Mouse (Mus musculus) thymus, adult 2 months (tissue): ENCODE measurements around the gene Lrrc28. TPM values are rescaled to one million over a fixed set of nuclear protein-coding genes. Genes with fewer than 3 reads are reported as not detected.

Source experiments
- DNase-seq: peaks from one replicate; pipeline ENCODE4 v3.0.0; 2021
- H3K27ac ChIP-seq: fragments of 200-500 bp; 2 replicates; pipeline ENCODE4 v1.5.1; 2012; ENCODE audit warnings: low read length, control low read depth; ENCODE audit not compliant: control insufficient read depth, insufficient read depth
- H3K27me3 ChIP-seq: fragments of 200-500 bp; 2 replicates; pipeline ENCODE4 v1.6.1; 2012; ENCODE audit warnings: mild to moderate bottlenecking, low read length, moderate library complexity, mixed read lengths; ENCODE audit not compliant: control insufficient read depth, insufficient read depth
- H3K36me3 ChIP-seq: fragments of 200-500 bp; 2 replicates; pipeline ENCODE4 v1.6.1; 2012; ENCODE audit warnings: mild to moderate bottlenecking, low read length, moderate library complexity; ENCODE audit not compliant: control insufficient read depth, insufficient read depth
- H3K4me1 ChIP-seq: fragments of 200-500 bp; replicated peaks from 2 replicates; pipeline ENCODE4 v1.6.1; 2012; ENCODE audit warnings: low read length; ENCODE audit not compliant: control insufficient read depth, insufficient read depth
- H3K4me3 ChIP-seq: fragments of 200-500 bp; 2 replicates; pipeline ENCODE4 v1.5.1; 2012; ENCODE audit warnings: mild to moderate bottlenecking, low read length, control low read depth, moderate library complexity; ENCODE audit not compliant: control insufficient read depth, insufficient read depth
- CTCF ChIP-seq: fragments of 200-500 bp; IDR thresholded peaks from 2 replicates; pipeline ENCODE4 v1.5.1; 2012; ENCODE audit warnings: mild to moderate bottlenecking, control low read depth, low read length, moderate library complexity, borderline replicate concordance; ENCODE audit not compliant: control insufficient read depth, poor library complexity, insufficient read depth; ENCODE audit errors: extremely low read depth
- POLR2A ChIP-seq: fragments of 200-500 bp; IDR thresholded peaks from 2 replicates; pipeline ENCODE4 v1.6.1; 2012; ENCODE audit warnings: mild to moderate bottlenecking, low read length, control low read depth, moderate library complexity; ENCODE audit not compliant: control insufficient read depth, poor library complexity, insufficient read depth; ENCODE audit errors: extremely low read depth
- WGBS: fragments of 180-500 bp; shearing (Covaris S2); methylation state at CpG from one replicate; pipeline ENCODE4 v1.1.7; 2018; 5-methylcytosine and 5-hydroxymethylcytosine counted together
- polyA plus RNA-seq: library from polyadenylated mRNA; depleted of rRNA; stranded (reverse); fragments of >200 nt; gene quantifications from 2 replicates; pipeline ENCODE4 v1.2.3, GENCODE M21; 2012

The Lrrc28 gene
- polyA plus RNA-seq, 1 experiment: 39.4 TPM

DNA sequence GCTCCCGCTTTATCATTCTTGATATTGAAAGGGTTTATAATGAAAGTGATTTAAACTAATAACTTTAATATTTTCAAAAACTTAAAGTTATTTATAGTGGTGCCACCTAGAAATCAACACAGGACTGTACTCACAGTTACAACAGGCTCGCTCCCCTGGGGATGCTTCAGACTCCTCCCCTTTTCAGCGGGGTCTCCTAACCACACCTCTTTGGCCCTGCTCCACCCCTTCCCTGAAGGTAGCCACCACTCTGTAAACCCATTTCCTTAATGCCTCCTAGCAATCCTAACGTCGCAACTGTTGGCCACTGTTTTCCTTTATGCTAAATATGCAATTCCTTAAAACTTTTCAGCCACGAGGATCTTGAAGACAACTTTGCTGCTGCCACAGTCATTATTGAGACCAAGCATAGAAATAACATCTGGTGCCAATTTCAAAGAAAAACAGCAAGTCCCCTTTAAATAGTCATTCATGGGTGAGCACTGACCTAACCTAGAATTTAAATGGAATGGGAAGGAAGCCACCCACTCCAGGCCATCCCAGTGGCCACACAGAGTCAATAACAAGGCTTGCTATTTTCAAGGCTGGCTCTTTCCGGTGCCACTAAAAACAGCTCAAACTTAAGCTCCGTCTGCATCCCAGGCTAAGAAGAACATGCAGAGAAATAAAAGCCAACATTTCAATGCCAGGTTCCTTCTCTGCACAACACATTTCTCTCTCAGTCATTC, 78.4 kb downstream of the Lrrc28 start:
- H3K27me3 ChIP-seq: no peaks in the 10 kb centered on the region
- no peak for TF ChIP-seq POLR2A
- TF ChIP-seq CTCF: no peak
- H3K36me3 ChIP-seq: no peaks in the 10 kb centered on the region
- DNase-seq: no peak
- no peak overlapping the region for H3K27ac ChIP-seq
- H3K4me3 ChIP-seq: no peak overlapping the region
- peaks cover 5% of the 10 kb centered on the region; the same call in 1 of the 2 replicates for H3K4me1 ChIP-seq
- 93% methylated on average over 8 of the region's 8 CpGs for WGBS

DNA sequence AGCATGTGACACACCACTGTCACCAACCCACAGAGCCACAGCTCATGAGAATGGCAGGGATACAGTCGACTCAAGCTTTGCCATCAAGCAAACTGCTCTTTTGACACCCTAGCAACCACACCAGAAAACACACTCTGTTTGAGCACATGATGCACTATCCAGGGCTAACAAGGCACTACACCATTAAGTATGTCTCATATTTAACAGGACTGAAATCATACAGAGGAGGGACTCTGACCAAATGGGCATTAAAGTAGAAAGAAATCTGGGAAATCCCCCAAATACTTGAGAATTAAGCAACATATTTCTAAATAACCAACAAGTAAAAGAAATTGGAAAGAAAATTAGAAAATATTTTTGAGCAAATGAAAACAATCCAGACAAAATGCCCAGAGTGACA, 79.9 kb downstream of the Lrrc28 start:
- no peaks in the 10 kb centered on the region for H3K27me3 ChIP-seq
- WGBS: 76% methylated on average over 1 of the region's 1 CpGs
- H3K36me3 ChIP-seq: no peaks in the 10 kb centered on the region
- TF ChIP-seq POLR2A (no peak), CTCF (no peak)
- H3K4me1 ChIP-seq: no peaks in the 10 kb centered on the region
- no peak overlapping the region for H3K27ac ChIP-seq
- no peak overlapping the region for H3K4me3 ChIP-seq
- no peak for DNase-seq

DNA sequence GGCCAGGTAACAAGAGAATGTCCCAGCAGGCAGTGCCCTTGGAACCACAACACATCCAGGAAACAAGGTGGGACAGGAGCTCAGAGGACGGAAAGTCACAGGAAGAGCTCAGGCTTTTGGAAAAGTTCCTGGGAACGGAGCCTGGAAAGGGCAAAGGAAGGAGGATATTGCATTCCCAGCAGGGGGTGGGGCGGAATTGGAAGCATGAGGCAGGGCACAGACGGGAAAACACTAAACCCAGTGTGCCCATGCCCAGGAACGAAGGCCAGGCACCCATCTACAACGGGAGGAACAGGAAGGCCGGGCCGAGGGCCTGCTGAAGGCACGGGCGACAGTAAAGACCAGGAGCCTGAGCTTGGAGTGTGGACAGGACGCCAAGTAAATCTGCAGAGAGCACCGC, 82.9 kb downstream of the Lrrc28 start:
- H3K27ac ChIP-seq: no peak overlapping the region
- no peak for DNase-seq
- H3K4me3 ChIP-seq: no peak overlapping the region
- H3K36me3 ChIP-seq: no peaks in the 10 kb centered on the region
- no peaks in the 10 kb centered on the region for H3K4me1 ChIP-seq
- no peak for TF ChIP-seq CTCF
- no peak for TF ChIP-seq POLR2A
- 96% methylated on average over 12 of the region's 12 CpGs for WGBS
- no peaks in the 10 kb centered on the region for H3K27me3 ChIP-seq

DNA sequence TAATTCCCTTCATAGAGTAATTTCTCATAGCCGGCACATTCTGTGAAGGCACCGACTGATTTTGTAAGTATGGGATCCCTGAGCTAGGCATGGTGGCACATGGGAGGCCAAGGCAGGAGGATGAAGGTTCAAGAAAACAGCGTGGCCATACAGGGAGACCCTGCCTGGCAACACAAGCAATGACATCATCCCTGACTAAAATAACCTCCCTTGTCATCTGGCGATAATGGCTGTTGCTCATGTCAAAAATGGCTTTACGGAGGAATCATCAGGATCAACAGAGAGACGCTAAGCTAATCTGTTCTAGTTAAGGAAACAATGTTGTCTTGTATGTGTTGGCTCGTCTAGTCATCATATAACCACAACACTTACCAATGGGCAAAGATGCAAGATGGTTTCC, 85.6 kb downstream of the Lrrc28 start:
- TF ChIP-seq POLR2A: no peak
- TF ChIP-seq CTCF: no peak
- Histone ChIP-seq H3K27me3 (no peaks in the 10 kb centered on the region), H3K4me3 (no peak overlapping the region), H3K36me3 (no peaks in the 10 kb centered on the region), H3K4me1 (no peaks in the 10 kb centered on the region), H3K27ac (no peak overlapping the region)
- no peak for DNase-seq
- WGBS: 97% methylated on average over 7 of the region's 7 CpGs

DNA sequence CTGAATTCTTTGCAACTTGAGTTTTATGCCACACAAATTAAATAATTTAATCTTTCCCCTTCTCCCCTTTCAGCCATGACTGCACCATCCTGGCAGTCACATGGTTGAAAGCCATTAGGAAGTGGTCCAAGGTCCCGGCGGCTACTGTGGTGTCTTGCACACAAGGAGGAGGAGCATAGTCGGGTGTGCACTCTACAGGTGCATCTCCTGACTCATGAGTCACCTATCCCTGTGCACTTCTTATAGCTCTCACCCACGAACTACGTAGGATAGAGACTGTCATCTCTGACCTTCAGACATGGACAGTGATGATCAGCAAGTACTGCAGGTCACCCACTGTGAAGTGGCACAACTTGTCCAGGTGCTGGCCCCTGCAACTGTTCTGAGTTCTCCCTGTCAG, 86.8 kb downstream of the Lrrc28 start:
- no peaks in the 10 kb centered on the region for H3K4me1 ChIP-seq
- no peak for DNase-seq
- H3K27ac ChIP-seq: no peak overlapping the region
- 86% methylated on average over 5 of the region's 5 CpGs for WGBS
- no peak overlapping the region for H3K4me3 ChIP-seq
- H3K27me3 ChIP-seq: no peaks in the 10 kb centered on the region
- no peak for TF ChIP-seq POLR2A
- no peaks in the 10 kb centered on the region for H3K36me3 ChIP-seq

DNA sequence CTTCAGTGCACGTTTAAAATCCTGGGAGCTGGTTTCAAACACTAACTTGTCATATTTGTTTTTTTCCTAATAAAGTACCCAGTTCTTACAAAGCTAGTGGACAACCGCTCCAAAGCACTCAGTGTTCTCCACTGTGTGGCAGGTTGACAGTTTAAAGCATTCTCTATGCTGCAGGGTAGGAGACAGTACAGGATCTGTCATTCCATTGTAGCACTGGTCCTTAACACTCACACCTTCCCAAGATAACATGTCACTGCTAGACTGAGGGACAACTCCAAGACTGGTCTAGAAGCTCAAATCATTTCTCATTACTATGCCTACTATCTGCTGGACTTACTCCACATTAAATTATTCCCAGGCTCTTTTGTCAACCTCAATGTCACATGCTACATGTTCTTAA, 90.2 kb downstream of the Lrrc28 start:
- no peak overlapping the region for H3K4me3 ChIP-seq
- H3K4me1 ChIP-seq: no peaks in the 10 kb centered on the region
- no peaks in the 10 kb centered on the region for H3K27me3 ChIP-seq
- H3K27ac ChIP-seq: no peak overlapping the region
- H3K36me3 ChIP-seq: no peaks in the 10 kb centered on the region
- WGBS: 91% methylated on average over 2 of the region's 2 CpGs
- no peak for DNase-seq
- TF ChIP-seq POLR2A (no peak), CTCF (no peak)

DNA sequence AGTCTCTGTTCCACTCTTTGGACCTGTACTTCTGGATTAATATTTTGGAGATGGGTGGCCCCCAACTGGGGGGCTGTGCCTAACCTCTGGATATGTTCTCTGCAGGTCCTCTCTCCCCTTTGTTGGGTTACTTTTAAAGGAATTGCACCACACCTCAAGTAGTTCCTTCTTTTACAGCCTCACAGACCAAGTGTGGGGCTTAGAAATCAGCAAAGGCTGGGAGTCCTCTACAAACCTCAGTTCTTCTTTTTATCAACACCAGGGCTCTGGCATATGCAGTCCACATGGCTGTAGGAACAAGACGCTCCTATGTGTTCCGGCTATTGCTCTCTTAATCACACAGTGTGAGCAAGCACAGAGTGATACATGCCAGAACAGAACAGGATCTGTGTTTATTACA, 93.8 kb downstream of the Lrrc28 start:
- DNase-seq: no peak
- Histone ChIP-seq H3K27ac (no peak overlapping the region), H3K36me3 (no peaks in the 10 kb centered on the region), H3K4me1 (peaks cover 5% of the 10 kb centered on the region), H3K4me3 (no peak overlapping the region), H3K27me3 (no peaks in the 10 kb centered on the region)
- 96% methylated on average over 2 of the region's 2 CpGs for WGBS
- TF ChIP-seq CTCF: no peak
- TF ChIP-seq POLR2A: no peak
